Mouse (Mus musculus) cerebellum, adult 2 months (tissue): ENCODE results near the gene Bcl2. TPM values are rescaled to one million over a fixed set of nuclear protein-coding genes. Genes with fewer than 3 reads are reported as not detected.
A peak's percentile ranks its signal among the peaks of the same experiment; 100 is the strongest.

Source experiments
- DNase-seq, 2 experiments: peaks; one replicate each; pipeline ENCODE4 v3.0.0; 2021
- H3K27ac ChIP-seq: fragments of 200-500 bp; 2 replicates; pipeline ENCODE4 v1.5.1; 2012; ENCODE audit warnings: low read length, control low read depth, inconsistent platforms; ENCODE audit not compliant: insufficient read depth
- H3K27me3 ChIP-seq: fragments of 200-500 bp; 2 replicates; pipeline ENCODE4 v1.6.1; 2012; ENCODE audit warnings: inconsistent platforms, mild to moderate bottlenecking, low read length, moderate library complexity; ENCODE audit not compliant: control insufficient read depth, insufficient read depth
- H3K4me1 ChIP-seq: fragments of 200-500 bp; 2 replicates; pipeline ENCODE4 v1.6.1; 2011; ENCODE audit warnings: low read length; ENCODE audit not compliant: control insufficient read depth, insufficient read depth
- H3K4me3 ChIP-seq: fragments of 200-500 bp; replicated peaks from 2 replicates; pipeline ENCODE3; 2011; ENCODE audit warnings: mild to moderate bottlenecking, low read depth, low read length, control low read depth; ENCODE audit not compliant: insufficient read depth
- CTCF ChIP-seq: fragments of 200-500 bp; IDR thresholded peaks from 2 replicates; pipeline ENCODE4 v1.5.1; 2011; ENCODE audit warnings: low read depth, mild to moderate bottlenecking, control low read depth, low read length, moderate library complexity, borderline replicate concordance; ENCODE audit not compliant: insufficient read depth
- POLR2A ChIP-seq: fragments of 200-500 bp; IDR thresholded peaks from 2 replicates; pipeline ENCODE4 v1.6.1; 2011; ENCODE audit warnings: low read length, control low read depth, borderline replicate concordance; ENCODE audit not compliant: insufficient read depth
- WGBS: fragments of 180-500 bp; shearing (Covaris S2); methylation state at CpG from one replicate; pipeline ENCODE4 v1.1.7; 2018; 5-methylcytosine and 5-hydroxymethylcytosine counted together
- polyA plus RNA-seq: library from polyadenylated mRNA; depleted of rRNA; stranded (reverse); fragments of >200 nt; gene quantifications from 2 replicates; pipeline ENCODE4 v1.2.3, GENCODE M21; 2012

Gene Bcl2
- polyA plus RNA-seq, 1 experiment: 4.6 TPM

DNA sequence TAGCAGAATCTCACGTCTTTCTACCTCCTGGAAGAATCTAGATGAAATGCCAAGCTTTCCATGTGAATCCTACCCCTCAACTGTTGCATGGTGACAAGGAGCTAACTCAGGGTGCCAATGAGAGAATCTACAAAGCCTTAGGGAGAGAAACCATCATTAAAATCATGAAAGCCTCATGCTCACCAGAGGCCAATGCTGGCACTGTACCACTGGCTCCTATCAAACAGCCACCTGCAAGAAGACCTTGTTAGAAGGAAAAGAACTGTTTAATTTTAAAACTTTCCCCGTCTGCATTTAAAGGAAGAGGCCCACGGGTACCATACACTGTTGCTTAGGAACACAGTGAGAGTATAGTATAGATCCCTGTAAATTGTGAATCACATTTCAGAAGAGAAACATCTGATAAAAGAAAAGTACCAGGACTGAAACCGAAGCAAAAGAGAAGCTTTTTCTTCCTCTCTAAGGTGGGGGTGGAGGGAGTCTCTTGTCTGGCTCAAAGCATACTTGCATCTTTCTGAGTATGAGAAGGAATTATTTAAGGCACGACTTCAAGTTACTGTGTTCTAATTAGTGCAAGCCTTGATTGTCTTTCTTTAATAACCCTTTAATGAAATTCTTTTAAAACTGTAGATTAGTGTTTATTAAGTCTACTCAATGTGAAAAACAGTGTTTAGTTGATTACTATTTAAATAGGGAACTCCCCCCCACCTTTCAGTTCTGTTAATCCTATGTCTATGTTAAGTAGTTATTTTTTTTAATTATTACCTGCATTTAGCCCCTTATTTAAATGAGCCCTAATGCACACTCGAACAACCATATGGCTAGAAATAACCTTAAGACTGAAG, 6.8 kb downstream of the Bcl2 start:
- 85% methylated on average over 6 of the region's 6 CpGs for WGBS
- Histone ChIP-seq H3K4me1 (peaks cover 4% of the 10 kb centered on the region; the same call in 1 of the 2 replicates), H3K27ac (no peak overlapping the region), H3K4me3 (no peak overlapping the region), H3K27me3 (no peaks in the 10 kb centered on the region)
- TF ChIP-seq CTCF: no peak
- TF ChIP-seq POLR2A: no peak
- DNase-seq: no peak

DNA sequence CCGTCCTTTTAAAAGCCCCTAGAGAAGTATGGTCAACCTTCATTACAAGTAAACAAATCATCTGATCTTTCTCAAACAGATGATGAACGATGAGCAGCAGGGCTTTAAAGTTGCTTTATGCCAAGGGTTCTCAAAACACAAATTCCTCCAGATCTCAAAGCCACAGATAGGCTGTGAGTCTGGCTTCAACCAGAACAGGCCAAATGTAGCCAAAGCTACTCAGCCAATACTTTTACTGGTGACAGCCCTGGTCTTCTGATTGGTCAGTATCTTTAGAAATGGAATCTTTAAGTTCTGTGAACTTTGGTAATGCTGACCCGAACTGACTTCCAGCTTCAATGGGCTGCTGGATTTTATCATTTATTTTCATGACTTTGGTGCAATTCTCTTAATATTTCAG, 10.9 kb downstream of the Bcl2 start:
- 34% methylated on average over 3 of the region's 3 CpGs for WGBS
- DNase-seq: no peak
- Histone ChIP-seq H3K4me1 (peaks cover 7% of the 10 kb centered on the region), H3K4me3 (no peak overlapping the region), H3K27me3 (no peaks in the 10 kb centered on the region), H3K27ac (no peak overlapping the region)
- no peak for TF ChIP-seq CTCF
- TF ChIP-seq POLR2A: no peak

DNA sequence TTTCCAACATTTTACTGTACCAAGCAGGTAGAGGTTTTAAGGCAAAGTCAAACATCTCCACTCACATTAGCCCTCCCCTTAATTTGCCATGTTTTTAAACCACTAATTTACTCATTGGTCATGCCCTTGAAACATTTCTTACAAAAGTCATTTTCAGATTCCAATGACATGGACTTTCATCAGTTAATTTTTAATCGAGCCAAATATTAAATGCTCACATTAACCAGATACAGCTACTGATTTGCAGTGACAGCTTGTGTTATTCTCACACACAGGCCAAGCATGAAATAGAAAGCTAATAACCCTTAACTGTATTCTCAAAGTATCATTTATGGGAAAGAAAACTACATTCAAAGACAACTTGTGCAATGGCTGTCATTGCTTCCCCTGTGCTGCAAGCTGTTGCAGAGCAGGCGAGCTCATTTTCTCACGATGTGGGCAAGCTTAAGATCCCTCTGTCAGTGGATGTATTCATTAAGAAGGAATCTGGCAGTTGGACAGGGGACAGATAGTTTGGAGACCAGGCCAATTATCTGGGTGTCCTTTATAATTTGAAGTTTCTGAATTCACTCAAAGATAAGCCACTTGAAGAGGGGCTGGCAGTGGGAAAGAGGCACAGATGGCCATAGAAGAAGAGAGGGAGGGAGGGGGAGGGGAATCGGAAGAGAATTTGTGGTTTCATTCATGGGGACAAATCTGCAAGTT, 11.5 kb downstream of the Bcl2 start:
- DNase-seq: peak in 1 of 2 experiments; percentile 33
- TF ChIP-seq CTCF (no peak), POLR2A (no peak)
- Histone ChIP-seq H3K4me3 (no peak overlapping the region), H3K4me1 (peaks cover 7% of the 10 kb centered on the region), H3K27me3 (no peaks in the 10 kb centered on the region), H3K27ac (no peak overlapping the region)
- 13% methylated on average over 4 of the region's 4 CpGs for WGBS

DNA sequence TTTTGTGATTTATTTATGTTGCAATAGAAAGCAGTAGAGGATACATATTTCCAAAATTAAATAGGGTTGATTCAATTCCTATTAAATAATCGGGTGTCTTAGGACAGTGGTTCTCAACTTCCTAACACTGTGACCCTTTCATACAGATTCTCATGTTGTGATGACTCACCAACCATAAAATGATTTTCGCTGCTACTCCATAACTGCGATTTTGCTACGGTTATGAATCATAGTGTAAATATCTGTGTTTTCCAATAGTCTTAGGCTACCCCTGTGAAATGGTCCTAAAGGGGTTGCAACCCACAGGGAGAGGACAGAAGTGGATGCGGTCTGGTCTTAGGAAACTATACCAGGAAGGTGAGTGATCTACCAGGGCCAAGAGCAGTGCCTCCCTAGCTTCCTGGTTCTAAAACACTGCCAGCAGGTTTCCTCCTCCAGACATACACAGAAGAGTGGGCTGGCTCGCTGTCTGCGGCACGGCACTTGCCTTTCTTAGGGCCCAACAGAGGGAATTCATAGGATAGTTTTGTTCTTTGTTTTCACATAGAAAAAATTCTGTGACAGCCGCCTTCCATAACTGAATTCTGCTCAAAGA, 13.5 kb downstream of the Bcl2 start:
- 96% methylated on average over 9 of the region's 9 CpGs for WGBS
- H3K27me3 ChIP-seq: no peaks in the 10 kb centered on the region
- H3K4me3 ChIP-seq: no peak overlapping the region
- no peak for TF ChIP-seq POLR2A
- no peak for TF ChIP-seq CTCF
- peaks cover 7% of the 10 kb centered on the region for H3K4me1 ChIP-seq
- no peak overlapping the region for H3K27ac ChIP-seq
- DNase-seq: no peak

DNA sequence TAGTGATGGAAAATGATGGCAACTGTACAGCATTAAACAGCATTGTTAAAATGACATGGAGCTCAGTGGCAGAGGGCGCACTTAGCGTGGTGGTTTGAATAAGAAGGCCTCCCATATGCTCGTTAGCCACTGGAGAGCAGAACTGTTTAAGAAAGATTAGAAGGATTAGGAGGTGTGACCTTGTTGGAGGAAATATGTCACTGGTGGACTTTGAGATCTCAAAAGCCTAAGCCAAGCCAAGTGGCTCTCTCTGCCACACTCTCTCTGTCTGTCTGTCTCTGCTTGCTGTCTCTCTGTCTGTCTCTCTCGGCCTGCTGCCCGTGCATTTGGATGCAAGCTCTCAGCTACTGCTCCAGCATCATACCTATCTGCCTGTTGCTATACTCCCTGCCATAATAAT, 17.6 kb downstream of the Bcl2 start:
- no peak overlapping the region for H3K4me3 ChIP-seq
- WGBS: 95% methylated on average over 5 of the region's 5 CpGs
- no peak overlapping the region for H3K27ac ChIP-seq
- peaks cover 4% of the 10 kb centered on the region for H3K4me1 ChIP-seq
- DNase-seq: no peak
- TF ChIP-seq POLR2A (no peak), CTCF (no peak)
- H3K27me3 ChIP-seq: no peaks in the 10 kb centered on the region; the same call in 1 of the 2 replicates

DNA sequence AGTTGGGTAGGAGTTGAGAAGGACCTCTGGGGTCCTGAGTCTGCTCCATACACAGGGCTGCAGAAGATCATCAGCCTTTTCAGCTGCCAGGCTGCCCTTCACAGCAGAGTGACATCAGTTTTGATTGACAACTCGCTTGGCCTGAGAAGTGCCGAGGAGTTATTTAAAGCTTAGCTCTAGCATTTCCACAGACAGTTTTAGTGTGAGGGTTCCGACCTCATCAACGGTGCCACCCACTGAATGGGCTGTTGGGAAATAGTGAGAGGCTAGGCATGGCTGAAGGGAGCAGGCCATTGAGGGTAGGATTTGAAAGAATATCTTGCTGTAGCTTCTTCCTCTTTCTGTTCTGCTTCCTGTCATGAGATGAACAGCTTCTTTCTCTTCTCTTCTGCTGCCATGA, 18.4 kb downstream of the Bcl2 start:
- TF ChIP-seq CTCF (no peak), POLR2A (no peak)
- Histone ChIP-seq H3K4me3 (no peak overlapping the region), H3K27ac (no peak overlapping the region), H3K27me3 (no peaks in the 10 kb centered on the region; the same call in 1 of the 2 replicates), H3K4me1 (no peaks in the 10 kb centered on the region; the same call in 1 of the 2 replicates)
- WGBS: 95% methylated on average over 4 of the region's 4 CpGs
- DNase-seq: no peak

DNA sequence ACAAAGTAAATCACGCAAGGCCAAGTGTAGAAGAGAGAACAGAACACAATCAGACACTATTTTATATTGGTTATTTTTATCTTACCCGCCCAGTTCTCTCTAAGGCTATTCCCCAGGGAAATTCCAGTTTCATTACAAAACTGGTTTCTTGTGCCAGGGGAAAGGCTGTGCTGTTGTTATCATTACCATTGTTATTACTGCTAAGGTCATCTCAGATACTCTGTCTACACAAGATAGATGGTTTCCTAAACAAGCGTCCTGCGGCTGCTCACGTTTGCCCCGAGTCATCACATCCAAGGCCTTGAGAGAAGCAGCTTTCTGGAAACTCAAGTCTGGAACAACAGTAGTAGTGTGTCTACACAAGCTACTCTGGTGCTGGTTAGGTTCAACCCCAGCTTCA, 19.8 kb downstream of the Bcl2 start:
- 95% methylated on average over 6 of the region's 6 CpGs for WGBS
- Histone ChIP-seq H3K4me3 (no peak overlapping the region), H3K27me3 (no peaks in the 10 kb centered on the region; the same call in 1 of the 2 replicates), H3K4me1 (no peaks in the 10 kb centered on the region; the same call in 1 of the 2 replicates), H3K27ac (no peak overlapping the region)
- no peak for DNase-seq
- TF ChIP-seq POLR2A (no peak), CTCF (no peak)
